Mouse (Mus musculus): Measurements from ENCODE around the gene Tiam1. TPM values are rescaled to one million over a fixed set of nuclear protein-coding genes. Genes with fewer than 3 reads are reported as not detected.

Tiam1 gene
- polyA plus RNA-seq, 1 experiment from 2014 or later = 4.2 TPM

- Histone ChIP-seq H3K36me3 (replicated peaks) (no peaks in the 10 kb centered on the region), H3K27me3 (peaks cover 22% of the 10 kb centered on the region), H3K4me3 (replicated peaks) (peak overlapping the region; percentile 82), H3K4me1 (replicated peaks) (peaks cover 37% of the 10 kb centered on the region), H3K9me3 (replicated peaks) (no peaks in the 10 kb centered on the region), H3K9ac (peak overlapping the region; percentile 70), H3K4me2 (peak overlapping the region; percentile 99), H3K27ac (replicated peaks) (peak overlapping the region; percentile 72)
- no peak for ATAC-seq (ENCODE audit: insufficient read depth)
- under 1% methylated on average over 21 of the region's 21 CpGs for WGBS (ENCODE audit: insufficient replicate concordance)
Measured at GRCm38 (mm10) chr16:90143416-90143759, 181 bp downstream of the Tiam1 start.

GRCm38 (mm10) chr16:90142574-90143415 is 774 bp downstream of the Tiam1 start:
- no peak for ATAC-seq (ENCODE audit: insufficient read depth)
- Histone ChIP-seq H3K9ac (peak overlapping the region; percentile 70), H3K4me1 (replicated peaks) (peaks cover 37% of the 10 kb centered on the region), H3K27me3 (peaks cover 22% of the 10 kb centered on the region), H3K36me3 (replicated peaks) (no peaks in the 10 kb centered on the region), H3K4me2 (peak overlapping the region; percentile 99), H3K27ac (replicated peaks) (peak overlapping the region; percentile 72), H3K4me3 (replicated peaks) (peak overlapping the region; percentile 82), H3K9me3 (replicated peaks) (no peaks in the 10 kb centered on the region)
- WGBS (ENCODE audit: insufficient replicate concordance) = under 1% methylated on average over 57 of the region's 57 CpGs

- peak overlapping the region; percentile 82 for H3K4me3 ChIP-seq (replicated peaks)
Measured at GRCm38 (mm10) chr16:90142247-90142573, 1.4 kb downstream of the Tiam1 start.

GRCm38 (mm10) chr16:90141556-90141955 is 2.0 kb downstream of the Tiam1 start:
- Histone ChIP-seq H3K27me3 (peaks cover 22% of the 10 kb centered on the region), H3K27ac (replicated peaks) (no peak overlapping the region), H3K36me3 (replicated peaks) (no peaks in the 10 kb centered on the region), H3K9me3 (replicated peaks) (no peaks in the 10 kb centered on the region), H3K9ac (no peak overlapping the region), H3K4me2 (peak overlapping the region; percentile 99), H3K4me1 (replicated peaks) (peaks cover 37% of the 10 kb centered on the region), H3K4me3 (replicated peaks) (peak overlapping the region; percentile 82; the same call in 1 of the 2 replicates)
- WGBS (ENCODE audit: insufficient replicate concordance) = 40% methylated on average over 9 of the region's 9 CpGs
- no peak for ATAC-seq (ENCODE audit: insufficient read depth)

More at GRCm38 (mm10) chr16:90142247-90142573, 1.4 kb downstream of the Tiam1 start:
- H3K36me3 ChIP-seq (replicated peaks) = no peaks in the 10 kb centered on the region
- H3K27ac ChIP-seq (replicated peaks) = no peak overlapping the region
- 2% methylated on average over 20 of the region's 20 CpGs for WGBS (ENCODE audit: insufficient replicate concordance)
- peaks cover 22% of the 10 kb centered on the region for H3K27me3 ChIP-seq
- H3K9ac ChIP-seq = no peak overlapping the region
- peak overlapping the region; percentile 99 for H3K4me2 ChIP-seq
- H3K9me3 ChIP-seq (replicated peaks) = no peaks in the 10 kb centered on the region
- ATAC-seq (ENCODE audit: insufficient read depth) = no peak
- H3K4me1 ChIP-seq (replicated peaks) = peaks cover 37% of the 10 kb centered on the region

- WGBS (ENCODE audit: insufficient replicate concordance) = 89% methylated on average over 10 of the region's 10 CpGs
Measured at GRCm38 (mm10) chr16:90140571-90140970, 3.0 kb downstream of the Tiam1 start.

GRCm38 (mm10) chr16:90139696-90140095 is 3.9 kb downstream of the Tiam1 start:
- Histone ChIP-seq H3K9ac (no peak overlapping the region), H3K4me2 (no peak overlapping the region), H3K9me3 (replicated peaks) (no peaks in the 10 kb centered on the region), H3K27ac (replicated peaks) (no peak overlapping the region), H3K4me1 (replicated peaks) (peaks cover 31% of the 10 kb centered on the region), H3K27me3 (peaks cover 22% of the 10 kb centered on the region), H3K36me3 (replicated peaks) (no peaks in the 10 kb centered on the region), H3K4me3 (replicated peaks) (no peak overlapping the region)
- WGBS (ENCODE audit: insufficient replicate concordance) = 34% methylated on average over 9 of the region's 9 CpGs
- ATAC-seq (ENCODE audit: insufficient read depth) = no peak

More at GRCm38 (mm10) chr16:90140571-90140970, 3.0 kb downstream of the Tiam1 start:
- ATAC-seq (ENCODE audit: insufficient read depth) = no peak
- Histone ChIP-seq H3K9me3 (replicated peaks) (no peaks in the 10 kb centered on the region), H3K4me3 (replicated peaks) (no peak overlapping the region), H3K27me3 (peaks cover 22% of the 10 kb centered on the region), H3K27ac (replicated peaks) (no peak overlapping the region), H3K4me2 (no peak overlapping the region; the same call in 1 of the 2 replicates), H3K36me3 (replicated peaks) (no peaks in the 10 kb centered on the region), H3K4me1 (replicated peaks) (peaks cover 37% of the 10 kb centered on the region), H3K9ac (no peak overlapping the region)

- H3K27me3 ChIP-seq = peaks cover 22% of the 10 kb centered on the region
- no peaks in the 10 kb centered on the region for H3K36me3 ChIP-seq (replicated peaks)
- H3K27ac ChIP-seq (replicated peaks) = no peak overlapping the region
- peak overlapping the region; percentile 20 for H3K4me3 ChIP-seq (replicated peaks)
- H3K9me3 ChIP-seq (replicated peaks) = no peaks in the 10 kb centered on the region
- H3K9ac ChIP-seq = no peak overlapping the region
- ATAC-seq (ENCODE audit: insufficient read depth) = no peak
- peaks cover 19% of the 10 kb centered on the region for H3K4me1 ChIP-seq (replicated peaks)
- peak overlapping the region; percentile 37 for H3K4me2 ChIP-seq
- WGBS (ENCODE audit: insufficient replicate concordance) = 42% methylated on average over 12 of the region's 12 CpGs
Measured at GRCm38 (mm10) chr16:90138151-90138550, 5.4 kb downstream of the Tiam1 start.

- H3K4me3 ChIP-seq (replicated peaks) = no peak overlapping the region
- 72% methylated on average over 23 of the region's 23 CpGs for WGBS (ENCODE audit: insufficient replicate concordance)
- H3K4me2 ChIP-seq = 0 out of 2 replicates have a peak overlapping the region, but pooled peaks have one; percentile 7
- H3K9ac ChIP-seq = no peak overlapping the region
- H3K27ac ChIP-seq (replicated peaks) = no peak overlapping the region
- peaks cover 13% of the 10 kb centered on the region for H3K27me3 ChIP-seq
- ATAC-seq (ENCODE audit: insufficient read depth) = no peak
- H3K4me1 ChIP-seq (replicated peaks) = peaks cover 9% of the 10 kb centered on the region
- no peaks in the 10 kb centered on the region for H3K9me3 ChIP-seq (replicated peaks)
- H3K36me3 ChIP-seq (replicated peaks) = no peaks in the 10 kb centered on the region
Measured at GRCm38 (mm10) chr16:90137175-90137574, 6.4 kb downstream of the Tiam1 start.

GRCm38 (mm10) chr16:90135580-90135979 is 8.0 kb downstream of the Tiam1 start:
- Histone ChIP-seq H3K9ac (no peak overlapping the region), H3K27me3 (peaks cover 4% of the 10 kb centered on the region), H3K4me1 (replicated peaks) (0 out of 2 replicates have a peak, but pooled peaks cover 2% of the 10 kb centered on the region), H3K27ac (replicated peaks) (no peak overlapping the region), H3K9me3 (replicated peaks) (no peaks in the 10 kb centered on the region), H3K4me2 (no peak overlapping the region), H3K36me3 (replicated peaks) (no peaks in the 10 kb centered on the region), H3K4me3 (replicated peaks) (no peak overlapping the region)
- no peak for ATAC-seq (ENCODE audit: insufficient read depth)
- 71% methylated on average over 3 of the region's 3 CpGs for WGBS (ENCODE audit: insufficient replicate concordance)

GRCm38 (mm10) chr16:90134351-90134750 is 9.2 kb downstream of the Tiam1 start:
- Histone ChIP-seq H3K4me3 (replicated peaks) (no peak overlapping the region), H3K36me3 (replicated peaks) (no peaks in the 10 kb centered on the region), H3K27ac (replicated peaks) (no peak overlapping the region), H3K4me2 (no peak overlapping the region), H3K9ac (no peak overlapping the region), H3K9me3 (replicated peaks) (no peaks in the 10 kb centered on the region), H3K27me3 (no peaks in the 10 kb centered on the region), H3K4me1 (replicated peaks) (no peaks in the 10 kb centered on the region)
- no peak for ATAC-seq (ENCODE audit: insufficient read depth)
- WGBS (ENCODE audit: insufficient replicate concordance) = 79% methylated on average over 7 of the region's 7 CpGs

- 70% methylated on average over 7 of the region's 7 CpGs for WGBS (ENCODE audit: insufficient replicate concordance)
- Histone ChIP-seq H3K4me1 (replicated peaks) (no peaks in the 10 kb centered on the region), H3K27ac (replicated peaks) (no peak overlapping the region), H3K27me3 (no peaks in the 10 kb centered on the region), H3K9ac (no peak overlapping the region), H3K4me2 (no peak overlapping the region), H3K36me3 (replicated peaks) (no peaks in the 10 kb centered on the region), H3K4me3 (replicated peaks) (no peak overlapping the region), H3K9me3 (replicated peaks) (no peaks in the 10 kb centered on the region)
- no peak for ATAC-seq (ENCODE audit: insufficient read depth)
Measured at GRCm38 (mm10) chr16:90132816-90133215, 10.8 kb downstream of the Tiam1 start.
